Mouse (Mus musculus) splenic B cell, adult 2 months (primary cell): ENCODE data around the gene Gsta4.
"Not testable (repeated sequence)": the region's sequence is repeated elsewhere in the genome, so short reads cannot be mapped to it uniquely, and the experiment has no call there.

Experiments
- DNase-seq: peaks from one replicate; pipeline ENCODE4 v3.0.0-alpha.2; 2011; ENCODE audit warnings: low read depth, low spot score
- H3K27me3 ChIP-seq: 2 replicates; pipeline ENCODE4 v1.6.1; 2012; ENCODE audit warnings: mild to moderate bottlenecking, low read length, moderate library complexity, mixed read lengths; ENCODE audit not compliant: control insufficient read depth, poor library complexity, insufficient read depth, severe bottlenecking
- H3K36me3 ChIP-seq: 2 replicates; pipeline ENCODE4 v1.6.1; 2012; ENCODE audit warnings: mild to moderate bottlenecking, low read length, moderate library complexity, mixed read lengths; ENCODE audit not compliant: control insufficient read depth, poor library complexity, insufficient read depth, severe bottlenecking

Gsta4 gene

DNA sequence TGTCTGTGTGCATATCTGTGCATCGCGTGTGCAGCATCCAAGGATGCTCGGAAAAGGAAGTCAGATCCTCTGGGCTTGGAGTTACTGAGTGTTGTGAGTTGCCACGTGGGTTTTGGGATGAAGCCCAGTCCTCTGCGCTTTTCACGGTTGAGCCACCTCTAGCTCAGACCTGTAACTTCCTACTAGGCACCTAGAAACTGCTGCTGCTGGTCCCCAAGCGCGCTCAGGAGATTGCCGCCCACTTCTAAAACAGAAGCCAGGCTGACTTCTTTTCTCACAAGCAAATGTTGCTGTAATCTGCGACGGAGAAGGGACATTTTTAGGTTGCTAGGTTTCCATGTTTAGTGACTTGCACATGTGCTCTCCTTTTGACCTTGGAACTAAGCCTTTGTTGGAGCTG, 12.5 kb downstream of the Gsta4 start:
- no peak for DNase-seq
- H3K27me3 ChIP-seq = no peaks in the 10 kb centered on the region
- H3K36me3 ChIP-seq = no peaks in the 10 kb centered on the region

DNA sequence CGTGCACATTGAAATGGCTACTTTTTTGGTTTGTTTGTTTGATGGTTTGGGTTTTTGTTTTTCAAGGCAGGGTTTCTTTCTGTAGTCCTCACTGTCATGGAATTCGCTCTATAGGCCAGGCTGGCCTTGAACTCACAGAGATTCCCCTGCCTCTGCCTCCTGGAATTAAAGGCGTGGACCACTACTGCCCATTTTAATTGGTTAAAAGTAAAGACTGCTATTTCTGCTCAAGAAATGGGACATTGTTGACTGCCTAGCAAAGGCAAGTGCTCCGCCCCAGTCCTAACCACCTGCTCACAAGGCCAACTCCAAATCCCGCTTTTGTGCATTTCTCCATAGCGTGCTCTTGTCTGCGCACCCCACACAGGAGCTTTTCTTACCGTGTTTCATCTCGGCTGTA, 15.2 kb downstream of the Gsta4 start:
- Histone ChIP-seq H3K36me3 (no peaks in the 10 kb centered on the region), H3K27me3 (no peaks in the 10 kb centered on the region)
- no peak for DNase-seq

DNA sequence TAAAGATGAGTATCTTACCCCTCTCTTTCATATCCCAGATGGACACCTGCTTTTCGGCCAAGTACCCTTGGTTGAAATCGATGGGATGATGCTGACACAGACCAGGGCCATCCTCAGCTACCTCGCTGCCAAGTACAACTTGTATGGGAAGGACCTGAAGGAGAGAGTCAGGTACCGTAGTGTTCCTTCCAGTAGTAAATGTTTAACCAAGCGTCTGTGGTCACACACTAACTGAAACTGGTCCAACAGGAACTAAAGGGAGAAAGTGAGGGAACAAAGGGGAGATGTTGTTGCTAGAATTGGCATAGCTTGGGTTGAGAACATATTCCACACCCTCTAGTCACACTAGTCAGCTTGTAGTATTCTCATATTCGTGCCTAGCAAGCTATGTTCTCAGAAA, 21.6 kb downstream of the Gsta4 start:
- no peaks in the 10 kb centered on the region for H3K27me3 ChIP-seq
- no peak for DNase-seq
- no peaks in the 10 kb centered on the region for H3K36me3 ChIP-seq

DNA sequence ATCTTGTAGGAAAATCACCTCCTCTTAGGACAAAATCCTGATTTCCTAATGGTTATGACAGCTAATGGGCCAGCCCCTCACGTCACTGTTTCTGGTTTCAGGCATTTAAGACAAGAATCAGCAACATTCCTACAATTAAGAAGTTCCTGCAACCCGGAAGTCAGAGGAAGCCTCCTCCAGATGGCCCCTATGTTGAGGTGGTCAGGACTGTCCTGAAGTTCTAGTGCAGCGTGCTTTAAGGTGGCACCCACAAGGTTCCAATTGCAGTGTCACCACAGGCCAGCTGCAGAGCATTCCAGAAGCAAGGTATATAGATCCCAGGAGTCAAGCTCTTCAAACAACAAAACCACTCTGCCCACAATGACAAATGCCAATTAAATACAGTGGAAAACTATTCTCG, 26.4 kb downstream of the Gsta4 start:
- no peak for DNase-seq
- no peaks in the 10 kb centered on the region for H3K36me3 ChIP-seq
- H3K27me3 ChIP-seq = no peaks in the 10 kb centered on the region

DNA sequence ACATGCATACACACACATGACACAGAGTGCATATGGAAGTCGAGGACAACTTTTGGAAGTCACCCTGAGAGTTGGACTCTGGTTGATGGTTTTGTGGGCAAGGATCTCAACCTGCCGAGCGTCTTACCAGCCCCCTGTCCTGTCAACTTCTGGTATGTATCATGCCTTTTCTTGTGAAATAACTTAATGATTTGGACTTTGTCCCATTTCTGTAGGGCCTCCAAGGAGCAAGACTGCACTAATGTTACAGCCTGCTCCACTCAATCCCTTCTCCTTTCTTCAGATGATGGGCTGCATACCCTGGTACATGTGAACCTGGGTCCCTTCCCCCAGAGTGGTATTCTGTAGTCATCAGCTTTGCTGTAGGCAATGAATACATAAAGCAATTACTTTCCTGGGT, 27.5 kb downstream of the Gsta4 start:
- H3K27me3 ChIP-seq = no peaks in the 10 kb centered on the region
- DNase-seq = no peak
- H3K36me3 ChIP-seq = no peaks in the 10 kb centered on the region

DNA sequence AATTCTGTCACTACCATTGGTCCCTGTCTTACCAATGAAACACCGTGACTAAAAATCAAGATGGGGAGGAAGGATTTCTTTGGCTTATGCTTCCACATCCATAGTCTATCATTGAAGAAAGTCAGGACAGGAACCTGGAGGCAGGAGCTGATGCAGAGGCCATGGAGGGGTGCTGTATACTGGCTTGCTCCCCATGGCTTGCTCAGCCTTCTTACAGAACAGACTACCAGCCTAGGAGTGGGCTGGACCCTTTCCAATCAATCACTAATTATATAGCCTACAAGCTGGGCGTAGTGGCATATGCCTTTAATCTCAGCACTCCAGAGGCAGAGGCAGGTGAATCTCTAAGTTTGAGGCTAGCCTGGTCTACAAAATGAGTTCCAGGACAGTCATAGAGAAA, 28.2 kb downstream of the Gsta4 start:
- H3K36me3 ChIP-seq = no peaks in the 10 kb centered on the region
- DNase-seq = no peak
- no peaks in the 10 kb centered on the region for H3K27me3 ChIP-seq

DNA sequence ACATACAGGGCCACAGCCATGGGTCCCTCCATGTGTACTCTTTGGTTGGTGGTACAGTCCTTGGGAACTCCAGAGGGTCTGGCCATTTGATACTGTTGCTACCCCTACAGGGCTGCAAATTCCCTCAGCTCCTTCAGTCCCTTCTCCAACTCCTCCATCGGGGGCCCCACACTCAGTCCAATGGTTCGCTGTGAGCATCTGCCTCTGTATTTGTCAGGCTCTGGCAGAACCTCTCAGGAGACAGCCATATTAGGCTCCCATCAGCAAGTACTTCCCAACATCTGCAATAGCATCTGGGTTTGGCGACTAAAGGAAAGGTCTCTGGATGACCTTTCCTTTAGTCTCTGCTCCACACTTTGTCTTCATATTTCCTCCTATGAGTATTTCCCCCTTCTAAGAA, 28.9 kb downstream of the Gsta4 start:
- no peaks in the 10 kb centered on the region for H3K36me3 ChIP-seq

DNA sequence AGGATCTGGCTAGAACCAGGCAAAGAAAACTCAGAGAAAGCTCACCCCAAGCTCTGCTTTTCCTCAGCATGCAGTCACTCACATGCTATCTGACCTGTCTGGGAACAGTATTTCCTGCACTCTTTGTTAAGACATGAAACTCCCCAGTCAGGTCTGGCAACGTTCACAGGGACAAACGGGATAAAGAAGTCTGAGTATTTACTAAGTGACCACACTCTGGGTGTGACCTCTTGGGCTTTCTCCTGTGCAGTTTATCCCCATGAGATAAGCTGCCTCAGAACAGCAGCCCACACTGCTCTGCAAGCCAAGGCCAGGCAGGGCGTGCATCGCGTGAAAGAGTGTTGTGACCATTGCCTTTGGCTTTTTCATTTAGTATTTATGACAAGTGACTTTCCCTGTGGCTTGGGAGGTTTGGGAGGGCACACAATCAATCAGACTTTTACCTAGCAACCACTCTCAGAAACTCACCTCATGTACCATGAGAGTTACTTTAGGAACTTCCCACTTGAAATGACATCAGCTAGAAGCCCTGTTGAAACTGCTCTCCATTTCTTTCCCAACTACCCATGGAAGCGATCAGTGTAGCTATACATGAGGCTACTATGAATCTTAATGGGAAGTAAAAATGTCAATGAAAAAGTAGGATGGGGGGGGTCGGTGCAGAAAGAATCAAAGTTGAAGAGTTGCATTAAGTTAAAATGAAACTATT, 29.9 kb downstream of the Gsta4 start:
- no peaks in the 10 kb centered on the region for H3K27me3 ChIP-seq
- no peak for DNase-seq
- no peaks in the 10 kb centered on the region for H3K36me3 ChIP-seq

More for the DNA sequence above, 28.9 kb downstream of the Gsta4 start:
- no peaks in the 10 kb centered on the region for H3K27me3 ChIP-seq
- no peak for DNase-seq

DNA sequence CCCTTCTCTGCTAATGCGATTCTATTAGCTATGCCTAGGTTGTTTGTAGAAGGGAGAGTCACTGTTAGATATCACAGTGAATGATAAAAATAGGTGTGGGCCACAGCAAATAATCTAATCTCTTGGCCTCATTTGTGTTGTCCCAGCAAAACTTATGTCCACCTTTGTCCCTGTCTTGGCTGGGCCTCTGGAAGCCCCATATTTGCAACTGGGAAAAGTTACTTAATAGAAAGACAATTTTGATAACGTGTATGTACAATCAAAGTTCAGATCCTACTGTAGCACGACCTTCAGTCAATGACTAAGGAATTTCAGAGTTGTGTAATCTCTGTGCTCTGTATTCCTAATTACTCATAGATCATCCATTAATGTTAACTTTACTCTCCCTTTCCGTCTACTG, 34.5 kb downstream of the Gsta4 start:
- Histone ChIP-seq H3K36me3 (no peaks in the 10 kb centered on the region), H3K27me3 (no peaks in the 10 kb centered on the region)
- DNase-seq = no peak

DNA sequence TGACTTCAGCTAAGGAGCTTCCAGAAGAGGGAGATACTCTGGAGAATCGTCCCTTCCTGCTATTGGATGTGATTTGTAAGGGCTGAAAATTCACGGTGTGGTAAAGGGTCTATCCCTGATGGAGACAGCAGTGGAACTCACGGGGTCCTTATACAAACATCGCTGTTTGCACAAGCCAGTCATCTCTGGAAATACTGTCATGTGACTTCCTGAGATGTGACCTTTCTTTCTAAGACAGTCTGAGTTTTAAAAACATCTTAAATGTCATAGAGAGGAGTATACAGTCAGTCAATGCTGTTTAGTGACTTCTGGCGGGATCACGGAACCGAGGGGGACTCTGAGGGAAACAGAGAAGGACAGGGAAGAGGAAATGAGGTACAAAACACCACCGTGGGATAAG, 40.0 kb downstream of the Gsta4 start:
- no peak for DNase-seq
- Histone ChIP-seq H3K27me3 (no peaks in the 10 kb centered on the region), H3K36me3 (no peaks in the 10 kb centered on the region)

DNA sequence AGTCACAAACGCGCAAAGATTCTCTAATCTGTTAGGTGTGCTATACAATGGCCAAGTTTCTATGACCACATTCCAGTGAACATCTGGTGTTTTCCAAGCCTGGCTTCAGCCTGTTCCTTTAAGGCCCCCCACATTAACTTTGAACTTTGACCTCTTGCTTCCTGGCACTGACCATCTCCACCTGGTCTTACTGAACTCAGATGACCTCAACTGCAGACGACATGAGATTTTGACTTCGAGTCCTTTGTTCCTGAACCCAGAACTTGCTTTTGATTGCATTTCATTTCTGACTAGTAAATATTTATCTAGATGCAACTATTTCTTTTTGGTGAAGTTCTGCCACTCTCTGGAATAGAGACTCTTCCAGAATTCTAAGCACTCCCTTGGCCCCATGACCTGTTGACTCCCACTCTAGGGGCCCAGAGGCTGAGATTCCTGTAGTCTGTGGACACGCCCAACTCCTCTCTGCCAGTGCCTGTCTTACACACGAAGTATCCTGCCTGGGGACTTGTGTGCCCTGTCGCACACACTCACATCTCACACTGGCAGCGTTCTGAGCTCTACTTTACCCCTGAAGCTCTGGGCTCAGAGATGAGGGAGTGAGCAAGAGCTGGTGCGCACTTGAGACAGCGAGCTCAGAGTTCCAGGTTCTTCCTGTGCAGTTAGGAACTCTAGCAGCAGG, 40.8 kb downstream of the Gsta4 start:
- no peaks in the 10 kb centered on the region for H3K27me3 ChIP-seq
- H3K36me3 ChIP-seq = no peaks in the 10 kb centered on the region
- no peak for DNase-seq

DNA sequence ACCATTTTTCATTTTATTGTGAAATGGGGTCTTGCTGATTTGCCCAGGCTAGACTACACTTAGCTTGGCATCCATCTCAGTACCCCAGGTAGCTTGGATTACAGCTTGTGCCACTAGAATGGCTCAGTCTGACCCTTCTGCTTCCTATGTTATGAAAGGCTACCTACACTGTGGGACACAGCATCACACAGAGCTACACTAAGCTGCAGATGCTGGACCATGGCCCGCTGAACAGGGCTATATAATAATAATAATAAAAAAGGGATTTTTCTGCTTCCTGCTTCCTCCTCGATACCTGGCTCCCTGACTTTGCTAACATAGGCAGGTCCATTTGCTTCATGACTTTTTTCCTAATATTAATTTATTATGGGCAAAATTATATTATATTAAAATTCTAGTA, 41.8 kb downstream of the Gsta4 start:
- H3K27me3 ChIP-seq = no peaks in the 10 kb centered on the region
- no peak for DNase-seq
- no peaks in the 10 kb centered on the region for H3K36me3 ChIP-seq

DNA sequence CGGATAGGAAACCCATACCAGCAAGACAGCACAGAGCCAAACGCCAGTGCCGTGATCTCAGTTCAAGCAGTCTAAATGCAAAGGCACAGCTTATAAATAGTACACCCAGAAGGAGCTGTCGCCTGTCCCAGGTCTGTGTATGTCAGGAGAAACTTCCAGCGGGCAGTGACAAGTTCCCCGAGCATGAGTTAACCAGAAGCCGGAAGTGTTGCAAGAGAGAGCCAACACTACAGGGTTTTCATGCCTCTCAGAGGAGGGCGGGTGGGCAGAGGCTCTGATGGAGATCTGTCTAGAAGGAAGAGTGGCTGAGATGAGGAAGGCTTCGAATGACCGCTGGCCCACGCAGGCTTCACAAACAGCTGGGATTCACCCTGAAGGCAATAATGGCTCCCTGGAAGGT, 42.7 kb downstream of the Gsta4 start:
- no peaks in the 10 kb centered on the region for H3K27me3 ChIP-seq
- no peak for DNase-seq

DNA sequence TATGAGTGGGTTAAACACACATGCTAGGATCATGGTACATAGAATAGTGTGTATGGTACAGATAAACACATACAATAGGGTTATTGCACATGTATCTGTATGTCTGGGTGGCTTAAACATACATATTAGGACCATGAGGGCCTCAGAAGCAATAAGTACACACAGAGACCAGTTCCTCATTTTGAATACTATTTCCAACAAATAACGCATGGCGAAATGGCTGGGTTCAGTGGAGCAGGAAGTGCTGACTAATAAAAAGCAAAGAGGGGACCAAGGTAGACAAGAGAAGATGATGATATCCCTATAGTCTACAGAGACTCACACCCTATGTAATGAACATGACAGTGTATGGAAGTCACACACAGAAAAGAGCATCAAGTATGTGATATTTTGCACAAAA, 45.5 kb downstream of the Gsta4 start:
- DNase-seq = no peak
- no peaks in the 10 kb centered on the region for H3K36me3 ChIP-seq
- H3K27me3 ChIP-seq = no peaks in the 10 kb centered on the region

More for the DNA sequence above, 42.7 kb downstream of the Gsta4 start:
- H3K36me3 ChIP-seq = no peaks in the 10 kb centered on the region

DNA sequence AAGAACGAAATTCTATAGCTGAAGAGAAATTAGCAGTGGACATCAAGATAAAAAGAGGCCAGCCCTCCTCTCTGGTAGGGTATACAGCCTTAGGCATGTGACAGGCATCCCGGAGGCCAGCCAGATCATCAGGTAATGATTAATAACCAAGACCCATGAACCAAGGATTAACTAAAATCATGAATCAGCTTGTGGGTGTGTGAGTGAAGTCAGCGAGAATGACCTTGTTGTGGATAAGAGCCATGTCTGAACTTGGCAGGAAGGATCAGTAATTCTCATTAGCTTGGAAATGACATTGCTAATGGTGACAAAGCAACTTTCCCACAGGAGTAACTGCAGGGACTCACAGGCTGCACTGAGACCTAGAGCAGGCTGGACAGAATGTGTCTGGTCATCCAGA, 47.1 kb downstream of the Gsta4 start:
- not testable (repeated sequence) for DNase-seq, H3K27me3 ChIP-seq, H3K36me3 ChIP-seq

DNA sequence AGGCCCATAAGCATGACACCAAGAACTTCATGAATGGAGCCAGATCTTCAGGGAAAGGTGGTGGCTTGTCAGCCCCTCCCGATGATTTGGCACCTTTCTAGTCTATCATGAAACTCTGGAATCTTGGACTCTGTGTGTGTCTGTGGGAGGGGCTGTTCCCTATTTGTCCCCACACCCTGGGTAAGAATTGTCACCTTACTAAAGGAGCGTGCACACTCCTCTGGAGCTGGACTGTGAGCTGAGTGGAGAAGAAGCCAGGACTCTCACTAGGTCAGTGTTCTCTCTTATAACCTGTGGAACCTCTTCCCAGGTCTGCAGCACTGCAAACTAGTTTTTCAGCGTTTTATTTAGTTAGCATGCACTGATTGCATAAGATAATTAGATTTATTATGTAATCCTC, 47.9 kb downstream of the Gsta4 start, which contains the start of gene Gsta1:
Gene Gsta1, plus strand, starts transcription at position 196 of the 400 bp plus-strand sequence.
- H3K27me3 ChIP-seq, H3K36me3 ChIP-seq, DNase-seq: not testable (repeated sequence)
